Mouse (Mus musculus): ENCODE measurements at regions not wholly inside any gene's neighbourhood (a gene's known extent, or its start where the extent isn't known, plus 50 kb on each side); places are given as distances from the start of the nearest gene placed in this dataset.

DNA sequence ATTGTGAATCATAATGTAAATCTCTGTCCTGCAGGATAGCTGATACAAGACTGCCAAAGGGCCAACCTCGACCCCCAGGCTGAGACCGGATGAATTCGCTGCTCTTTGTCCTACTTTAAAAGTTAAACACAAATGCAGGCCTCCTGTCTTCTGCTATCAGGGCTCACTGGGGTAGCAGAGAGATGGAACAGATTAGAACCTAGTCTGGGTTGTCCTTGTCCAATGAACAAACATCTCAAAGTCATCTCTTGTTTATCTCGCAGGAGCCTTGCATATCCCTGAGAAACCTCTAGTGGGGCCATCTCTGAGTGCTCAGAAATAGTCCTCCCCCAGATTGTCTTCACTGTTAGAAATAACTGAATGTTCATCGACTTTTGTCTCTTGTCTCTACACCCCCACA, 161.0 kb upstream of the Cited2 start:
- ATAC-seq (ENCODE audit: insufficient number of reproducible peaks, low FRiP score, low TSS enrichment): no peak

DNA sequence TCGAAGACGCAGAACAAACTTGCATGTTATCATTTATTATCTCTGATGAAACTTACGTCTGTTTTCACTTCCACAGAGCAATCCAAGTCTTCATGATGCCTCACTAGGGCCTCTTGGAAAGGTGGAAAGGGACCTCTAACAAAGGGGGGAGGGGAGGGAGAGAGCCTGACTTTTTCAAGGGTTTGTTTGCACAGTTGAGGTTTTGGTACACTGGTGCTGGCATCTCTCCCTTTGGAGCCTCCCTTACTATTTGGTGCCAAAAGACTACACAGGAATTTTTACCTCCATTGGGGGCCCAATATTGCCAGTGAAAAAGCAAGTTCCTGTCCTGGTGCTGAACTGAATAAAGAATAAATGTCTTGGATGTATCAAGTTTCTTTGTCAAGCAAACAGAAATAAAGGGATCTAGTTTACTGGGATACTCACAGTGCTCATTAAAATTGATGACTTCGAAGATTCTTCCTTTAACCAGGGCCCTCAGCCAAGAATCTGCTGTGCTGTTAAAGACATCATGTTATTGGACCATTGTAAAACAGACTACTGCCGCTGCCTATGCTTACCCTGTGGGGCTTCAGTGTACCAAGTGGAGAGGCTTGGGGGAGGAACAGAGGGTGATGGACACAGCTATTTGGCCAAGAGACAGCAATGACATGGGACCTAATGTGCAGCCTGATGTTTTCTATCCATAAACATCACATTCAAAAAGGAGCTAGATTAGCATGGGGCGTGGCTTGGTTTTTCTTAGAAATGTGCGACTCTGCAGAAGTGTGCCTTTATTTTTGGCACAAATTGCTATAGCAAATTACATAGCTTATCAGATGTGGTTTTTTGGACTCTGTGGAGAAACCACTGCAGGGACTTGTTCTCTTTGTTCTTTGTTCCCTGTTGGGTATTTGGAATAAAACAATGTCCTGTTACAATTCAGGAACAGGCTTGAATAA, 160.3 kb upstream of the Cited2 start:
- no peak for ATAC-seq (ENCODE audit: insufficient number of reproducible peaks, low FRiP score, low TSS enrichment)

DNA sequence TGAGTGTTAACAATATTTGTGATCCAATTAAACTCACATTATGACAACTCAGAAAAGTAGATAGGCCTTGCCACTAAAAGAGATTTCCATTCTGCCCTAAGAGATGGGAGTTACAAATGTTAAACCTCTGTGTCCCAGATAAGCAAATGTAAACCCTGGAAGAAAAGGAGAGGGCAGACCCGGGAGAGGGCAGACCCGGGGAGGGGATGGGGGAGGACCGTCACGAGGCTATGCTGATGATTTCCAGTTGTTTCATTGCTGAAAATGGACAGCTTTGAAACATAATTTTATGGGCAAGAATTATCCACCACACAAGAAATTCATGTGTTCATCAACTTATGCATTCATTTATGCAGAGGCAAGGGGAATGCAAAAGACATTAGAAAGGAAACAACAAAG, 159.7 kb upstream of the Cited2 start:
- ATAC-seq (ENCODE audit: insufficient number of reproducible peaks, low FRiP score, low TSS enrichment): no peak

DNA sequence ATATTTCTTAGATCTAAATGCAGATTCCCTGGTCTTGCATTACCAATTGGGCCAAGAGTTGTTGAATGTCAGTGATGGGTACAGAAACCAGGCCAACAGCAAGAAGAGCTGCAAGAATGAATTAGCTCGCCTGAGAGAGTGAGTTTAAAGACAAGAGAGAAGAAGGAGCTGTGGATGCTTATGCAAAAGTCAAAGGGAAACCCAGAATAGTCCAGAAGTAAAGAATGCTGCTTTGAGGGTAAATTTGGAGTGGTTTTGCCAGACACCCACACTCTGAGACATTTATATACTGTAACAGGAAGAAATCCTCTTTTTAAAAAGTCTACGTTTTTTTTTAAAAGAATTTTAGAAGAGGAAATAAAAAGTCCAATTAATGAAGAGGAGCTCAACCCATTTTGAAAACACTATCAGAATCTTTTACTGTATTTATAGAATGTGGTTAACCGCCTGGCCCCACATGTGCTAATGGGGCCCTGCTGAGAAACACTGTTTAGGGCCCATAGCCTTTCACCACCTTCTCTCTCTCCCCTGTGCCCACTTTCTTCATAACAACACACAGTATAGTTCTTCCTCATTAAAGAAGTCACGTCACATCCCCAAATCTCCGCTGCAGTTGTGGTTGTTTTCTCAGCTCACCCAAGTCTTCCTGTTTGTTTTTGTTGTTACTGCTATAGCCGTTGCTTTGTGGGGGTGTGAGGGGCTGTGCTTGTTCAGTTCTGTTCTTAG, 158.0 kb upstream of the Cited2 start:
- no peak for ATAC-seq (ENCODE audit: insufficient number of reproducible peaks, low FRiP score, low TSS enrichment)

DNA sequence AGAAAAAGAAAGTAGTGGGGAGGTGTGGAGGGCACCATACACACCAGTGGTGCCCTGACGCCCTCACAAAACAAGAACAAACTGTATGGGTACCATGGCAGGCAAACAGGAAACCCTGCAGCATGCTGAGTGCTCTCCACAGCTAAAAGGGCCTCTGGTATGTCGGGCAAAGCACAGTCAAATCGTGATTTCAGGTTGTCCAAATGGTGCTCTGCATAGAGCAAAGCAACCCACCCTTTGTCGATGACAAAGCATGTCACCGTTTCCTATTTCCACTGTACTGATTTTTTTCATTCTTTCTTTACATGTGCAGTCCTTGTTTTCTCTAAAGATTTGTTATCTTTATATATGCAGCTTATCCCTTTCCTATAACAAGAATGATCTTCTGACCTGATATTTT, 156.0 kb upstream of the Cited2 start:
- ATAC-seq (ENCODE audit: insufficient number of reproducible peaks, low FRiP score, low TSS enrichment): no peak

DNA sequence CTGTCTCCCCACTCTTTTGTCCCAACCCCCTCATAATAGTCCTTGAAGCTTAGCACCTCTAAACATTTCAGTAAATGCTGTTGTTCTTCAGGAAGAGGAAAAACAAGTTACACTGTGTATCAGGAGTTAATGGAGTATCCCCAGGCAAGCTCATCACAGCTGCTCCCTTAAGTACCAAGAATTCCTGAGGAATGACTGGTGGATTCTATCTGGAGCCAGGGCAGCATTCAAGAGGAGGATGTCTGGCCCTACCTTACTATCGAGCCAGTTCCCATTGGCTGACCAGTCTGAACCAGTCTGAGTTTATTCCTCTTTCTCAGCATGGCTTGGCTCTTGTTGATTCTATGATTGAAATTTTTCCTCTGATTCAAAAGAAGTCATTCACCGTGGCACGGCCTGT, 155.4 kb upstream of the Cited2 start:
- ATAC-seq (ENCODE audit: insufficient number of reproducible peaks, low FRiP score, low TSS enrichment): no peak

DNA sequence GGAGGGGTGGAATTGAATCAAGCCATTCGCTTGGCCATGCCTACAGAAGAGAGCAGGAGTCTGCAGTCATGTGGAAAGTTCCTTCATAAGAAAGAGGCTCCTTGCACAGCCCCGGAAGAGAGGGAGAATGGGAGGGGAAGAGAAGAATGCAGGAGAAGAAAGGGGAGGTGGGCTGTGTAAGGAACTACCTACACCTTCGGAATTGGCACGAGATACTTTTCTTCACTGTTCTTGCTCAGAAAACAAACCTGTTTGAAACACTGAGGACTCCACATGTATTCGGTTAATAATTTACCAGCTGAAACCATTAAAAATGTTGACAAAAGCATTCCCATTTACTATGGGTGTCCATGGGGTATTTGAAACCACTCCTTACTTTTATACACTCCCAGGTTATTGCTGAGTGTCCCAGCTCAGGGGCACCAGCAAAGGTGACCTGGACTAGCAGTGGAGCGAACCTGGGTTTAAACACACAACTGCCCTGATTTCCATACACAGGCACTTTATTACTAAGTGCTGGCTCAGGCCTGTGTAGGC, 153.4 kb upstream of the Cited2 start:
- no peak for ATAC-seq (ENCODE audit: insufficient number of reproducible peaks, low FRiP score, low TSS enrichment)

DNA sequence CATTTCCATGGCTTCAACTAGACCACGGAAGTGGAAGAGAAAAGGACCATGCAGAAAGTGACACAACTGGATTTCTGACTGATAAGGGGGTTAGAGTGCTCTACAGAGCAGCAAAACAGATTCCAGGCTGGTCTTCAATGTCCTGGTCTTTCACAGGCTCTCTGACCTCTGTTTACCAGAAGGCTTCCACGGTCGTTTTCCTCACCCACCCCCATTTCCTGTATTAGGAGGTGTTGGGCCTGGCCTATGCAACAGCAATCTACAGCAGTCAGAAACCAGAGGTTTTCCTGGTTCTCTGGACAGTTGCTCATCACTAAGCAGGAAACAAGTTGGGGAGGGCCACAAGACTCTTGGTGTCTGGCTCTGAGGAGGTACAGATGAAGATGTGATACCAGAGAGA, 148.1 kb upstream of the Cited2 start:
- ATAC-seq (ENCODE audit: insufficient number of reproducible peaks, low FRiP score, low TSS enrichment): no peak

DNA sequence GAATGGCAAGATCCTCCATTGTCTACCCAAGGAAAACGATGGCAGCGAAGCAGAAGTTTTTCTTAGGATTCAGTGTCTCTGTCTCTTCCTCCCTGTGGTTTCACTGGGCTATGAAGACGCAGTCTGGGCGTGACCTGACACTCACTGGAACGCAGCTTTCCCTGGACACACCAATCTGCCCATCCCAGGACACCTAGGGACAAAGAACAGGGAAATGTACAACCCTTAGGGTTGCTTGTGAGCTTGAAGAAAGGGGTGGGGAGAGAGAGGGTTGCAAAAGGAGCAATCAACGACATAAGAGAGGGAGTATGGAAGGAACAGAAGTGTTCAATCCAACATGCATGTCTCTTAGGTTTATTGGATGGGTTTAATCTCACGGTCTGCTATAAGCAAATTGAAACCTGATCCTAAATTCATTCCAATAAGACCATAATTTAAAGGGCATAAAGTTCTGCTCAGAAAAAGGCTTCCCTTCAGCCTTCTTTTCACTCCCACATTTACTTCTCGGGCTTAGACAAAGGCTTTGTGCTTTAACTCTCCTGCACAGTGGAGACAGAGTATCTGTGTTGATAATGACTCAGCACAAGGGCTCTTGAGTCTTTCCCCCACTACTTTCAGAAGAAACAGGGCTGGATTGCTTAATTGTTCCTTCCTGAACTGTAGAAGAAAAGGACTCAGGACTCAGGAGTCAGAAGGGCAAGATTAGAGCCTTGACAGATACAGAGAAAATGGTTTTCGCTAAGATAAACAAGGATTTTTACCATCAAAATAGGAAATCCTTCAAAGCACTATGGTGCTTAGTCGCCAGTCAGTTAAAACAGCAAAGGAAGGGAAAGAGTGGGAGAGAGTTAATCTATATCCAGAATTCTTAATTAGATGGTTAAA, 147.3 kb upstream of the Cited2 start:
- ATAC-seq (ENCODE audit: insufficient number of reproducible peaks, low FRiP score, low TSS enrichment): no peak

DNA sequence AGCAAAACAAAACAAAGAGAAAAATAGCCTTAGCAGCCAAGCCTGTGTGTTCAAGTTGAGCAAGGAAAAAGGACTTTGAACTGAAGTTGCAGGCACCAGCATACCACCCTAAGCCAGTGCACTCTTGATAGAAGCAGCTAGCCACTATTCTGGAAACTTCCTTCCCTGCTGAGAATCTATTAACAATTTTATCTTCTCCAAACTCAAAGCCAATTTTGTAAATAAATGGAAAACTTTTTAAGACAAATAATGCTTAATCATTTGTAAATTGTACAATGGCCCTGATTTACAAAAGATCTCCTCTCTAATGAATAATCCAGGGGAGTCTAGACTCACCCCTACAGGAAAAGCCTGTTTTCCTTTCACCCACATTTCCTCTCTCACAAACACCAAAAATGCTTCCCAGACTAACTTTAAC, 146.7 kb upstream of the Cited2 start:
- no peak for ATAC-seq (ENCODE audit: insufficient number of reproducible peaks, low FRiP score, low TSS enrichment)

DNA sequence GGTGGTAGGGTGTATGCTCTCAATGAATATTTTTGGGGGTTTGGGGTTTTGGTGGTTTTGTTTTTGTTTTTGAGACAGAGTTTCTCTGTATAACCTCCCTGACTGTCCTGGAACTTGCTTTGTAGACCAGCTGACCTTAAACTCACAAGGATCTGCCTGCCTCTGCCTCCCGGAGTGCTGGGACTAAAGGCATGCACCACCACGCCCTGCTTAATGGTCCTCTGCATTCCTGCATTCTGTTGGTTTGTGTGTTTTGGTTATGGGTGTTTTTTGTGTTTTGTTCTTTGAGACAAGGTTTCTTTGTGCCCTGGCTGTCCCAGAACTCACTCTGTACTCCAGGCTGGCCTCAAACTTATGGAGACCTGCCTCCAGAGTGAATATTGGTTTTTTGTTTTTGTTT, 143.6 kb upstream of the Cited2 start:
- no peak for ATAC-seq (ENCODE audit: insufficient number of reproducible peaks, low FRiP score, low TSS enrichment)

DNA sequence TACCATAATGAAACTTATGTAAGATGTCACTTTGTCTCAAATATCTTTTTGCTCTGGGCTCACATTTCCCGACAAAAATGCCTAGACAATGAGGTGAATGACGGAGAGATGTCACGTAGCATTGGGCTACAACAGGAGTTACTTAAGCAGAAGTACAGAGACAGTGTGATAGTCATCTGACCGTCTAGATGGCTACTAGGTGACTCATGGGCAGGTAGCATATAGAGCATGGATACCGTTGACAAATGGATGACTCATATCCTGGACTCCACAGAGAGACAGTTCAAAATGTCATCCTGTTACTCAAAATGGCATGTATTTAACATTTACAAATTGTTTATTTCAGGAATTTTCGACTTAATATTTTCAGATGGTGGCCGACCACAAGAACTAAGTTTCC, 138.2 kb upstream of the Cited2 start:
- ATAC-seq (ENCODE audit: insufficient number of reproducible peaks, low FRiP score, low TSS enrichment): no peak

DNA sequence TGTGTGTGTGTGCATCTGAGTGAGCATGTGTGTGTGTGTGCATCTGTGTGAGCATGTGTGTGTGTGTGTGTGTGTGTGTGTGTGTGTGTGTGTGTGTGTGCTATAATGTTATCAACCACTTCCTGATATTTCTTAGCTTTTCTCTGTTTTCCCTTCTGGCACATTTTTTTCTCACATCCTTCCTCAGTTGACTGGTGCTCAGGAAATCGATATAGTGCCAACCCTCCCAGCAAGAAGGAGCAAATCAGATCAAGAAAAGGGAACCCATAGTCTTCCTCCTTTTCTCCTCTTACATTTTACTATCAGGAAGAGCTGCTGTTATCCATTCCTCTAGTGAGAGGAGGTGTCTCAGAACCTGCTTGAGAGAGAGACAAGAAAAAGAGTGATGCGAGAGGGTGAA, 136.1 kb upstream of the Cited2 start:
- no peak for ATAC-seq (ENCODE audit: insufficient number of reproducible peaks, low FRiP score, low TSS enrichment)

DNA sequence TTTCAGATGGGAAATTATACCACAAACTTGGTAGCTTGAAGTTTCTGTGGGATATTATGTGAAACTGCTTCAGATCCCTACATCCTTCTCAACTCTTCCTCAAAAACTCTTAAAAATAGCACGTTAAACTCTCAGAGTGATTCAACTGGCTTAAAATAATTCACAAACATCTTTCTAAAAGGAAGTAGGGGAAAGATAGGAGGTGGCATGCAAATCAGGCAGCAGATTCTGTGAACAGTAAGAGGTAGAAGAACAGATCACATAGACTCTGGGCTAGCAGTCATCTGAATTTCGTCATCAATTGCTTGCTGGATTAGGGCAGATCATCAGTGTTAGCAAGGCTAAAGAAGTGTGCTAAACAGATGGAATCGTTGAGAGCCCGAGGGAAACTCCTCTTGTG, 133.9 kb upstream of the Cited2 start:
- no peak for ATAC-seq (ENCODE audit: insufficient number of reproducible peaks, low FRiP score, low TSS enrichment)

DNA sequence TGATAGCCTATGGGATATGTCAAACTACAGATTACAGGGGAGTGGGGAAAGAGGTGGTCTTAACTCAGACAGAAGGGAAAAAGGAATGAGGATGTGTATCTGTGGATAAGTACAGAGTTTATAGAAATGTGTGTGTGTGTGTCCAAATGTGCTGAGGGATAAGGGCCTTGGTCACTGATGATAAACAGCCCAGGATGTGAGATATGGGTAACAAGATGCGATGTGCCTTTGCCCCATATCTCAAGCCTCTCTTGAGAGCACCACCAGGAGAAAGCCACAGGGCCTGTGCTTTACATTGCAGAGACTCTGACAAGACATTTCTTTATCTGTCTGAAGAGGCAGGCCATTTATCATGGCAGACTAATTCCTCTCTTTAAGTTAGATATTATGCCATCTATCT, 132.8 kb upstream of the Cited2 start:
- ATAC-seq (ENCODE audit: insufficient number of reproducible peaks, low FRiP score, low TSS enrichment): no peak

DNA sequence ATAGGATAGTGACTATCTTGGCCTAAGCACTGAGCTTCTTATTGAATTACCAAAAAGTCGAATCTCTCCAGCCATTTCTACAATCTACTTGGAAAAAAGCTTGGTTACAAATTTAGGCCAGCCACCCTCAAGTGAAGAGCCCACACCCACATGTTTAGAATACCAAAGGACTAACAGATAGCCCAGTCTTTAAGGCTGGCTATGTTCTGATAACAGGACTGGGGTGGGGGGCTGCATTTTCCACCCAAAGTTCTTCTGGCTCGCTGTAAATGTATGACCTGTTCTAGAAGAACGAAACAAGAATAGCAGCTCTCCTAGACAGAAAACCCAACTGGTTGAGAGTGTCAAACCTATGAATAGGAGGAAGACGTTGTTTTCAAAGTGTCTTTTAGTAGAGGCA, 130.6 kb upstream of the Cited2 start:
- no peak for ATAC-seq (ENCODE audit: insufficient number of reproducible peaks, low FRiP score, low TSS enrichment)

DNA sequence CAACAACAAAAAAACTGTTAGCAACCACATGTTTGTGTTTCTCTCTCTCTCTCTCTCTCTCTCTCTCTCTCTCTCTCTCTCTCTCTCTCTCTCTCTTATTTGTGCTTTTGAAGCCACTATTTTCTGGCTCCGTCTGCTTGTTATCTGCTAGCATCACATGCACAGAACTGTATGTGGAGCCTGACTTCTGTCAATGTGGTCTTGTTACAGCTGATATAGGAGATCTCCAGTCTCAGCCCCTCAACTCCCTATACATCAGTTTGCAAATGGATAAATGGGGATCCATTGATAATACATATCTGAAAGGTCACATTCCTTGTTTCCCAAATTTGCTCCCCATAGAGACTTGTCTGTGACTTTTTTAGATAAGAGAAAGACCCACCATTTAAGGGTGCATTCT, 126.9 kb upstream of the Cited2 start:
- no peak for ATAC-seq (ENCODE audit: insufficient number of reproducible peaks, low FRiP score, low TSS enrichment)

DNA sequence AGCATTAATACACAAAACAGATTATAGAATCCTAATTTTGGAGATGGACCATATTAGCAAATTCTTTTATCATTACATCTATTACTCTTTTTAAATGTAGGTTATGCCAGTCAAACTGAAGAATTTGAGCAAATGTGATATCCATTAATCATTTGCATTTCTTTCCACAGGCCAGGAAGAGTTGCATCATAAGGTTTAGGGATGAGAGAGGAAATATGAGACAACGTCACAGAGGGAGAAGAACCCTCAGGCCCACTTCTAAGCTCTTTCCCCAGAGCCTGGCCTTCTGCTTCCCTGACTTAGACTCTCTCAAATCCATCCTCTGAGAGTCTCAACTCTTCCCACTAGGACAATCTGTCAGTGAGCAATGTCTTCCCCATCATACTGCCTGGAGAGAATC, 126.3 kb upstream of the Cited2 start:
- ATAC-seq (ENCODE audit: insufficient number of reproducible peaks, low FRiP score, low TSS enrichment): no peak

DNA sequence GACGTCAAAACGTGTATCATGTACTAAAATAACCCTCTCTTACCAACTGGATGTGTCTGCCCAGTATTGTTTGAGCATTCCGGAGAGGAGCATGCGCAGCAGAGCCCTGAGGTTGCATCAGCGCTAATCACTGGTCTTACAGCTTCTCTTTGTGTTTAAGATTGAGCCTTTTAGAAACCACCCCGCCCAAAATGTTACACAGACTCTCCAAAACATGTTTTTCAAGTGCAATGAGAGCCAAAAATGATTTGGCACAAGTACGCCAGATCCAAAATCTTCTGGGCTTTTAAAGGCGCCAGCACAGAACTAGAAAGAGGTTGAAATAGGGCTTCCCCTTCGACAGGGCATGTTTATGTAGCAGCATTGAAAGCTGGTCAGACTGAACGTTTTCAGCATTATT, 123.8 kb upstream of the Cited2 start:
- ATAC-seq (ENCODE audit: insufficient number of reproducible peaks, low FRiP score, low TSS enrichment): no peak
